Mouse (Mus musculus) lung, adult 2 months (tissue): ENCODE results near the gene Rrp12.

ENCODE experiments used
- CTCF ChIP-seq: fragments of 200-500 bp; IDR thresholded peaks from 2 replicates; pipeline ENCODE4 v1.5.1; 2011; ENCODE audit warnings: mild to moderate bottlenecking, low read length, control low read depth; ENCODE audit not compliant: insufficient read depth
- POLR2A ChIP-seq: fragments of 200-500 bp; IDR thresholded peaks from 2 replicates; pipeline ENCODE4 v1.6.1; 2011; ENCODE audit warnings: low read depth, mild to moderate bottlenecking, control low read depth, low read length, borderline replicate concordance; ENCODE audit errors: extremely low read depth

DNA sequence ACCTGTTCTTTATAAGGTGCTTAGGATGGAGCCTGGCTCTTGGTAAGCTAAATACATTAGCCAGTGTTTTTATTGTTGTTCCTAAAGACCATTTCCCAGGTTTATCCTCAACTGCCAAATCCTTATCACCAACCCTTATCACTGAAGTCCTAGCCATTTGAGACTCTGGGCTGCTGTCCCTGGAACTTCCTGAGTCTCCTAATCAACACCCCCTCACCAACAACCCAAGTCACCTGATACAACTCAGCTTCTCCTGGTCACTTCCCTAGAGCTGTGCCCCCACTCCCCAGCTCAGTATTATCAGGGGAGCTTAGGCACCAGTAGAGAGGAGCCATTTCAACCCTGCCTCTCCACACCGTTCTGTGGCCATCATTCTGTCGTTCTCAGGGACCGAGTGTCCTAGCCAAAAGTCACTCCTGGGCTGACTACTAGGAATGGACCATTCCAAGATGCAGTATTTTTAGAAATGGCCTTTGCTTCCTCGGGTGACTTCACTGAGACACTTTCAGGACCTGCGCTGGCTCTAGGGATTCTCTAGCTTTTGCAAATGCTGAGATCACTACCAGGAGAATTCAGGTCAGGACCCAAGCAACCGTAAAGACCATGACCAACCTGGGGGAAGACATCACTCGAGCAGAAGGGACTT lies 54.7 kb downstream of the Rrp12 start:
- no peak for TF ChIP-seq CTCF
- TF ChIP-seq POLR2A, result no peak
